Mouse (Mus musculus) forebrain, embryonic 10.5 days (tissue): ENCODE data around the gene Cd59a. TPM values are rescaled to one million over a fixed set of nuclear protein-coding genes. Genes with fewer than 3 reads are reported as not detected.
A peak's percentile ranks its signal among the peaks of the same experiment; 100 is the strongest.
"Not testable (repeated sequence)": the region's sequence is repeated elsewhere in the genome, so short reads cannot be mapped to it uniquely, and the experiment has no call there.

Experiments
- DNase-seq: peaks from one replicate; pipeline ENCODE4 v3.0.0-alpha.2; 2017; ENCODE audit warnings: low spot score; ENCODE audit errors: extremely low spot score
- H3K27ac ChIP-seq: fragments of 300-500 bp; sonication (generic); 2 replicates; pipeline ENCODE4 v1.5.1; 2016; ENCODE audit warnings: mild to moderate bottlenecking
- H3K27me3 ChIP-seq: fragments of 300-500 bp; sonication (generic); 2 replicates; pipeline ENCODE4 v1.6.1; 2016; ENCODE audit warnings: mild to moderate bottlenecking; ENCODE audit not compliant: poor library complexity, severe bottlenecking
- H3K36me3 ChIP-seq: fragments of 300-500 bp; sonication (generic); replicated peaks from 2 replicates; pipeline ENCODE4 v1.6.1; 2016; ENCODE audit warnings: mild to moderate bottlenecking, moderate library complexity
- H3K4me1 ChIP-seq: fragments of 300-500 bp; sonication (generic); 2 replicates; pipeline ENCODE4 v1.6.1; 2016
- H3K4me3 ChIP-seq: fragments of 300-500 bp; sonication (generic); 2 replicates; pipeline ENCODE4 v1.5.1; 2016; ENCODE audit warnings: mild to moderate bottlenecking, moderate library complexity
- H3K9me3 ChIP-seq: fragments of 300-500 bp; sonication (generic); 2 replicates; pipeline ENCODE4 v1.6.1; 2016; ENCODE audit warnings: mild to moderate bottlenecking, moderate library complexity
- WGBS: fragments of 180-500 bp; shearing (Covaris S2); methylation state at CpG from one replicate; pipeline ENCODE4 v1.1.7; 2016; 5-methylcytosine and 5-hydroxymethylcytosine counted together
- polyA plus RNA-seq: library from polyadenylated mRNA; unstranded; fragments of >200 nt; fragmentation: Nextera tagmentation; extraction: Ambion mirVana; gene quantifications from 2 replicates; pipeline ENCODE4 v1.2.1, GENCODE M21; 2016

Gene Cd59a
- polyA plus RNA-seq, 1 experiment from 2014 or later = 19.9 TPM

DNA sequence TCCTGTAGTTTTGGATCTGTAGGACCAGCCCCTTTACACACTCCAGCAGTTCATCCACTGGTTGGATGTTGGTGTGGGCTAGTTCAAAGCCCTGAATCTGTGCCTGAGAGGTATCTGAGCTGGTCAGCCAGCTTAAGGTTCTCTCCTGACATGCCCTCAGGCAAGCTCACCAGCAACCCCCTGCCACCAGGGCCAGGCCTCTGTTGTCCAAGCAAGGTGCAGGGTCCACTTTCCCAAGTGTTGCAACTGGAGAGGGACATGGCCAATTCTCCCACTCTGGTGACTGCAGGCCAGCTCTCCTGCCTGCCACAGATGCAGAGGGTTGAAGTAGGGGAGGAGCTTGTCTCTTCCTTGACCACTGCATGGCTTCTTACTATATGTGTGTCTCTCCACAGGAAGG lies 11.6 kb upstream of the Cd59a start:
- H3K27ac ChIP-seq, H3K9me3 ChIP-seq, H3K4me1 ChIP-seq, DNase-seq, H3K4me3 ChIP-seq, H3K36me3 ChIP-seq, H3K27me3 ChIP-seq: not testable (repeated sequence)

GRCm38 (mm10) chr2:104087562-104087961 lies 8.0 kb upstream of the Cd59a start:
- not testable (repeated sequence) for DNase-seq, H3K36me3 ChIP-seq, H3K9me3 ChIP-seq, H3K4me1 ChIP-seq, H3K27me3 ChIP-seq, H3K4me3 ChIP-seq, H3K27ac ChIP-seq
- 86% methylated on average over 1 of the region's 1 CpGs for WGBS

GRCm38 (mm10) chr2:104093305-104093704 lies 2.3 kb upstream of the Cd59a start:
- H3K9me3 ChIP-seq = no peaks in the 10 kb centered on the region
- WGBS = 83% methylated on average over 2 of the region's 2 CpGs
- DNase-seq = no peak

GRCm38 (mm10) chr2:104096256-104096655 lies 655 bp downstream of the Cd59a start:
- DNase-seq = no peak
- WGBS = 46% methylated on average over 10 of the region's 10 CpGs
- no peaks in the 10 kb centered on the region for H3K27me3 ChIP-seq
- H3K4me3 ChIP-seq = peak overlapping the region; percentile 60
- H3K27ac ChIP-seq = peak overlapping the region; percentile 86
- H3K4me1 ChIP-seq = peaks cover 34% of the 10 kb centered on the region
- H3K9me3 ChIP-seq = no peaks in the 10 kb centered on the region
- no peaks in the 10 kb centered on the region for H3K36me3 ChIP-seq

More at GRCm38 (mm10) chr2:104093305-104093704, 2.3 kb upstream of the Cd59a start:
- H3K4me1 ChIP-seq = peaks cover 24% of the 10 kb centered on the region
- H3K27ac ChIP-seq = no peak overlapping the region
- no peak overlapping the region for H3K4me3 ChIP-seq
- no peaks in the 10 kb centered on the region for H3K27me3 ChIP-seq
- H3K36me3 ChIP-seq = no peaks in the 10 kb centered on the region

DNA sequence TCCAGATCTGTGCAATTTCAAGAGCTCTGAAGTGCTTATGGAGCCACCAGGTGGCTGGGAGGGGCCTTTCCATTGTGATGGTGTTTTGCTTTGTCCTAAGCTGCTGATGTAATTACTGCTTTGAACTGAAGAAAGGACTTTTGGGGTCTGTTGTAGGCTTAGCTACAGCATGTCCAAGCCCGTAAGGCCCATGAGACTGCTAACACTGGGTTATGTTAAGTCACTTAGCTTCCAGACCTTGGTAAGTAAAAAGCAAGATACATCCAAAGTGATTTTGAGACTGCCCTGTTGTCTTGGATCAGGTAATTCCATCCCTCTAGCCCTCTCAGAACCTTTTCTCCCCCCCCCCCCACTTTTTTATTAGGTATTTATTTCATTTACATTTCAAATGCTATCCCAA lies 1.2 kb downstream of the Cd59a start:
- not testable (repeated sequence) for H3K9me3 ChIP-seq, DNase-seq, H3K36me3 ChIP-seq, H3K4me3 ChIP-seq, H3K27me3 ChIP-seq
- 39% methylated on average over 1 of the region's 1 CpGs for WGBS
- peaks cover 34% of the 10 kb centered on the region for H3K4me1 ChIP-seq
- H3K27ac ChIP-seq = 0 out of 2 replicates have a peak overlapping the region, but pooled peaks have one; percentile 40

DNA sequence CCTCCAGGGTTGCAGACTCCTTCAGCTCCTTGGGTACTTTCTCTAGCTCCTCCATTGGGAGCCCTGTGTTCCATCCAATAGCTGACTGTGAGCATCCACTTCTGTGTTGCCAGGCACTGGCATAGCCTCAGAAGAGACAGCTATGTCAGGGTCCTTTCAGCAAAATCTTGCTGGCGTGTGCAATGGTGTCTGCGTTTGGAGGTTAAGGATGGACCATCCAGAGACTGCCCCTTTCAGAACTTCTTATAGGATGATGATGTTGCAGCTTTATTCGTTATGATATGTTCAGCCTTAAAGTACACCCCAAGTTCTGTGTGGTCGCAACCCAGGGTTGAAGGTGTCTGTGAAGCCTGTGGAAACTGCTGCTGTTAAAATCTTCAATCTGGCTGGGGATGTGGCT lies 1.8 kb downstream of the Cd59a start:
- 0 out of 2 replicates have a peak overlapping the region, but pooled peaks have one; percentile 25 for H3K27ac ChIP-seq
- H3K4me3 ChIP-seq, H3K9me3 ChIP-seq, DNase-seq, H3K36me3 ChIP-seq, H3K27me3 ChIP-seq: not testable (repeated sequence)
- peaks cover 34% of the 10 kb centered on the region for H3K4me1 ChIP-seq
- WGBS = 96% methylated on average over 4 of the region's 4 CpGs

DNA sequence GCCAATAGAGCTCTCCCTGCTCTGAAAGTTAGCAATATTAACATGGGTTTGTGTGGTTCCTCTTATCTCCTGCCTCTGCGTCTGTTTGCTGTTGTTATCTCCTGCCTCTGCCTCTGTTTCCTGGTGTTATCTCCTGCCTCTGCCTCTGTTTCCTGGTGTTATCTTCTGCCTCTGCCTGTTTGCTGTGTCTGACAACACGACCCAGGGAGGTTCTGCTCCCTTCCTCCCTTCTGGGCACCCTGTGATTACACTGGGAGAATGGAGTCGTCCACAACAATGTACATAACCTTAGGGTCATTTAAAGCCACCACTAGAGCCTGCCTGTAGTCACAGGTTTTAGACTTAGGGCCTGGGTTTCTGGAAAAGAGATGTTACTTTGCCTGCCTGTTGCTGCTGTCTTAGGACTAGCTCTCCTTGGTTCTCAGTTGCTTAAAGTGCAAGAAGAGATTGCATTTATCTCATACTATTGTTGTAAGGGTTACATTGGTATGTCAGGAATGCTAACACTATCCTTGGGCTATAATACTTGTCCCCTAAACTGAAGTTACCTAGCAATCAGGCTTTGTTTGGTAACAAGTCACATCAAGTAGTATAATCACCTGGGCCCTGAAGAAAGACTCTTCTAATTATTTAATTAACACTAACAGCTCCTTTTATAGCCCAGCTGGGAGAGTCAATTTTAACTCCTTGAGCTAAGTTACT lies 3.1 kb downstream of the Cd59a start:
- 43% methylated on average over 3 of the region's 3 CpGs for WGBS
- no peaks in the 10 kb centered on the region for H3K36me3 ChIP-seq
- H3K27me3 ChIP-seq = no peaks in the 10 kb centered on the region
- H3K9me3 ChIP-seq = no peaks in the 10 kb centered on the region
- no peak for DNase-seq
- peak overlapping the region; percentile 63; the same call in 1 of the 2 replicates for H3K27ac ChIP-seq
- H3K4me1 ChIP-seq = peaks cover 37% of the 10 kb centered on the region
- H3K4me3 ChIP-seq = no peak overlapping the region

DNA sequence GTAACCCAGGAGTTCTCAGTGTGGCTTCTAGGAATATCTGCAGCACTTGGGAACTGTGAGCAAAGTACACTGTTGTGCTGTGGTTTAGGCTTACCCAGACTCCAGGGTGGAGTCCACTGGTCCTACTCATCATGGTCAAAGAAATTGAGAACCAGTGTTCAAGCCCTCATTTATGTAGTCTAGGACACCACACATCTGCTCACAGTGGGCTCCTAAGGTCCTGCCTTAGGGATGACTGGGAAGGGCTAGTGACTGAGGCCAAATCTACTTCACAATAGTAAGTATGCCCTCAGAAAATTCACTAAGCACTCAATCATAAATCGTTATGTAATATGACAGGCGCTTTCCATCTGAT lies 3.6 kb downstream of the Cd59a start:
- peaks cover 37% of the 10 kb centered on the region for H3K4me1 ChIP-seq
- H3K4me3 ChIP-seq = no peak overlapping the region
- WGBS = 95% methylated on average over 2 of the region's 2 CpGs
- H3K27me3 ChIP-seq = no peaks in the 10 kb centered on the region
- no peaks in the 10 kb centered on the region for H3K9me3 ChIP-seq
- no peaks in the 10 kb centered on the region for H3K36me3 ChIP-seq
- peak overlapping the region; percentile 63; the same call in 1 of the 2 replicates for H3K27ac ChIP-seq
- DNase-seq = no peak

GRCm38 (mm10) chr2:104099946-104100345 lies 4.3 kb downstream of the Cd59a start:
- Histone ChIP-seq H3K4me1 (peaks cover 37% of the 10 kb centered on the region), H3K9me3 (no peaks in the 10 kb centered on the region), H3K27ac (no peak overlapping the region), H3K27me3 (no peaks in the 10 kb centered on the region), H3K4me3 (no peak overlapping the region), H3K36me3 (no peaks in the 10 kb centered on the region)
- WGBS = 48% methylated on average over 1 of the region's 1 CpGs
- no peak for DNase-seq

DNA sequence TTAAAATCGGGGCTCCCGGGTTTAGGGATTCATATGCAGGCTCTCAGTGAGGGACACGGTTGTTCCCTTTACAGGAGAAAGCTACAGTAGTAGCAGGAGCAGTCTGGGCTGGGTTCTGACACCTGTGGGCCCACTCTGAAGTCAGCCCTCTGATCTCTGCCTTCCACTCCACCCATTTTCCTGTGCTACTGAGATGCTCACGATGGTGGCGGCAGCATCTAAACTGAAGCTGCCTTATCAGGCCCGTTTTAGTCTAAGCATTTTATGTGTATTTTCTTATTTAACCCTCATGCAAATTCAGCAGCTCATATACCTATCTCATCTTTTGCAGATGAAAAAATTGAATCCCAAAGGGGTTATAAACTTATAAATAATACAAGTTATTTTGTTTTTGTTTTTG lies 9.2 kb downstream of the Cd59a start:
- Histone ChIP-seq H3K9me3 (no peaks in the 10 kb centered on the region), H3K4me3 (no peak overlapping the region), H3K27ac (no peak overlapping the region), H3K27me3 (no peaks in the 10 kb centered on the region), H3K4me1 (peaks cover 7% of the 10 kb centered on the region; the same call in 1 of the 2 replicates), H3K36me3 (no peaks in the 10 kb centered on the region)
- DNase-seq = no peak
- WGBS = 91% methylated on average over 6 of the region's 6 CpGs

GRCm38 (mm10) chr2:104109021-104109420 lies 13.4 kb downstream of the Cd59a start:
- H3K27ac ChIP-seq, H3K9me3 ChIP-seq, H3K4me3 ChIP-seq, DNase-seq, H3K36me3 ChIP-seq, H3K27me3 ChIP-seq, H3K4me1 ChIP-seq: not testable (repeated sequence)
- 97% methylated on average over 2 of the region's 2 CpGs for WGBS

- no peak overlapping the region for H3K27ac ChIP-seq
- peaks cover 6% of the 10 kb centered on the region; the same call in 1 of the 2 replicates for H3K36me3 ChIP-seq
- DNase-seq = no peak
- 75% methylated on average over 2 of the region's 2 CpGs for WGBS
- 0 out of 2 replicates have a peak, but pooled peaks cover 7% of the 10 kb centered on the region for H3K4me1 ChIP-seq
- no peak overlapping the region for H3K4me3 ChIP-seq
- no peaks in the 10 kb centered on the region for H3K27me3 ChIP-seq
- no peaks in the 10 kb centered on the region for H3K9me3 ChIP-seq
Measured at GRCm38 (mm10) chr2:104109528-104109927, 13.9 kb downstream of the Cd59a start.

- WGBS = 94% methylated on average over 4 of the region's 4 CpGs
- no peaks in the 10 kb centered on the region for H3K9me3 ChIP-seq
- H3K4me3 ChIP-seq = no peak overlapping the region
- H3K27me3 ChIP-seq = no peaks in the 10 kb centered on the region
- H3K27ac ChIP-seq = no peak overlapping the region
- no peak for DNase-seq
- peaks cover 6% of the 10 kb centered on the region; the same call in 1 of the 2 replicates for H3K36me3 ChIP-seq
- H3K4me1 ChIP-seq = 0 out of 2 replicates have a peak, but pooled peaks cover 7% of the 10 kb centered on the region
Measured at GRCm38 (mm10) chr2:104110031-104110430, 14.4 kb downstream of the Cd59a start.
